In the genomic region with DNA sequence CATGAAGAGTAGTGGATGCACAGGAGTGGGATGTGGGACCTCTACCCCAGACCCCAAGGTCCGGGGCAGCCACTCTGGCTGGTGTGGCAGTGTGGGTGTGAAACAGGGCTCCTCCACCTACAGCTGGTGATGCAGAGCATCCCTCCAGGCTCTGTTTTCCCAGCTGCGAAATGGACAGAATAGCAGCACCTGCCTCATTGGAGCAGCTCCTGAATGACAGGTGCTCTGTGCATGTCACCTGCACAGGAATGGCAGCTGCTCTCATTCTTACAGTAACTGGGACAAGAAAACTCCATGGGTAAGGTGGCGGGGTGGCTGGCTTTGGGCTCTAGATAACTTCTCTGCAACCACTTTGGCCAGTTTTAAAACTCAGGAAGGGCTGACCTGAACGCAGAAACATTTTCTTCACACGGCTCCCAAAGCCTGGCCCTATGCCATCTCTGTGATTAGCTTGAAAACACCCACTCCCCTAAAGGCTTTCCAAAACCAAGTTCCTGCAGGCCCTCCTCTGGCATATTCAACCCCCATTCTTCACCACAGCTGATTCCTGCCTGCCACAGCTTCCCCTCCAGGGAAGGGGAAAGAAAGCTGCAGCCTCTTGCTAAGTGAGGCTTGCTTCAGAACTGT, we compare ENCODE assay signal across 7 mouse cellular contexts. TPM values are rescaled to one million over a fixed set of nuclear protein-coding genes. Genes with fewer than 3 reads are reported as not detected.
DNase-seq lines count a peak whose midpoint lies in the region; ATAC-seq and TF ChIP-seq lines count a peak whose summit lies in the region.

No protein-coding gene starts in this region.

- H3K4me3 ChIP-seq in kidney, embryonic 15.5 days (replicated peaks), result peak overlapping the region; percentile 81; the same call in 1 of the 2 replicates
- peak overlapping the region; percentile 91; the same call in 1 of the 2 replicates for H3K4me3 ChIP-seq in embryonic facial prominence, embryonic 12.5 days
- peak overlapping the region; percentile 12; the same call in 1 of the 2 replicates for H3K4me3 ChIP-seq in hindbrain, embryonic 13.5 days
- H3K4me3 ChIP-seq in midbrain, postnatal 0 days (ENCODE audit: low read depth, low read length), result no peak overlapping the region

- ATAC-seq in kidney, embryonic 15.5 days (replicated peaks; ENCODE audit: low FRiP score), result no peak
- no peak for ATAC-seq in embryonic facial prominence, embryonic 12.5 days (ENCODE audit: insufficient number of reproducible peaks, insufficient read depth, low FRiP score, low TSS enrichment)
- ATAC-seq in hindbrain, embryonic 13.5 days (ENCODE audit: low FRiP score), result no peak
- no peak for ATAC-seq in midbrain, postnatal 0 days (ENCODE audit: low FRiP score)
- no peak for ATAC-seq in erythroblast, adult 5-6 weeks (replicated peaks; ENCODE audit: low FRiP score, poor library complexity, severe bottlenecking)

- H3K27ac ChIP-seq in kidney, embryonic 15.5 days, result no peak overlapping the region
- no peak overlapping the region for H3K27ac ChIP-seq in embryonic facial prominence, embryonic 12.5 days
- no peak overlapping the region for H3K27ac ChIP-seq in hindbrain, embryonic 13.5 days
- H3K27ac ChIP-seq in midbrain, postnatal 0 days (ENCODE audit: low read depth, low read length), result no peak overlapping the region

- H3K36me3 ChIP-seq in kidney, embryonic 15.5 days, result peaks cover 17% of the 10 kb centered on the region
- peaks cover 13% of the 10 kb centered on the region for H3K36me3 ChIP-seq in embryonic facial prominence, embryonic 12.5 days
- peaks cover 9% of the 10 kb centered on the region for H3K36me3 ChIP-seq in hindbrain, embryonic 13.5 days
- H3K36me3 ChIP-seq in midbrain, postnatal 0 days (ENCODE audit: insufficient read depth, low read length), result peaks cover 10% of the 10 kb centered on the region

- H3K9ac ChIP-seq in kidney, embryonic 15.5 days, result 0 out of 2 replicates have a peak overlapping the region, but pooled peaks have one; percentile 29
- no peak overlapping the region; the same call in 1 of the 2 replicates for H3K9ac ChIP-seq in embryonic facial prominence, embryonic 12.5 days
- peak overlapping the region; percentile 63 for H3K9ac ChIP-seq in hindbrain, embryonic 13.5 days
- H3K9ac ChIP-seq in midbrain, postnatal 0 days (replicated peaks; ENCODE audit: low read length, poor library complexity, severe bottlenecking), result no peak overlapping the region

- H3K27me3 ChIP-seq in kidney, embryonic 15.5 days, result no peaks in the 10 kb centered on the region
- no peaks in the 10 kb centered on the region for H3K27me3 ChIP-seq in embryonic facial prominence, embryonic 12.5 days
- no peaks in the 10 kb centered on the region for H3K27me3 ChIP-seq in hindbrain, embryonic 13.5 days
- H3K27me3 ChIP-seq in midbrain, postnatal 0 days (ENCODE audit: insufficient read depth, low read length), result no peaks in the 10 kb centered on the region

- peak overlapping the region; percentile 72 for H3K4me2 ChIP-seq in kidney, embryonic 15.5 days
- H3K4me2 ChIP-seq in embryonic facial prominence, embryonic 12.5 days (replicated peaks), result peak overlapping the region; percentile 96
- H3K4me2 ChIP-seq in hindbrain, embryonic 13.5 days, result peak overlapping the region; percentile 99
- peak overlapping the region; percentile 94; the same call in 1 of the 2 replicates for H3K4me2 ChIP-seq in midbrain, postnatal 0 days (ENCODE audit: low read depth, low read length, poor library complexity, severe bottlenecking)

- 68% methylated on average over 5 of the region's 5 CpGs for WGBS in kidney, embryonic 15.5 days
- 79% methylated on average over 5 of the region's 5 CpGs for WGBS in embryonic facial prominence, embryonic 12.5 days
- 91% methylated on average over 5 of the region's 5 CpGs for WGBS in hindbrain, embryonic 13.5 days
- 71% methylated on average over 5 of the region's 5 CpGs for WGBS in midbrain, postnatal 0 days

- TF ChIP-seq CTCF in midbrain, postnatal 0 days (IDR thresholded peaks at IDR 0.05), result no peak

- no peak for DNase-seq in kidney, adult 9 months
- no peak for DNase-seq in midbrain, postnatal 0 days (ENCODE audit: low spot score)
- no peak for DNase-seq in layer of hippocampus, adult 8-10 months (ENCODE audit: low spot score in 2 of 2)

- H3K4me1 ChIP-seq in kidney, embryonic 15.5 days, result peaks cover 65% of the 10 kb centered on the region
- peaks cover 46% of the 10 kb centered on the region for H3K4me1 ChIP-seq in embryonic facial prominence, embryonic 12.5 days
- peaks cover 69% of the 10 kb centered on the region for H3K4me1 ChIP-seq in hindbrain, embryonic 13.5 days (replicated peaks)
- H3K4me1 ChIP-seq in midbrain, postnatal 0 days (ENCODE audit: insufficient read depth, low read length), result peaks cover 34% of the 10 kb centered on the region

- H3K9me3 ChIP-seq in kidney, embryonic 15.5 days (replicated peaks), result no peaks in the 10 kb centered on the region
- H3K9me3 ChIP-seq in embryonic facial prominence, embryonic 12.5 days, result no peaks in the 10 kb centered on the region
- H3K9me3 ChIP-seq in hindbrain, embryonic 13.5 days, result no peaks in the 10 kb centered on the region
- H3K9me3 ChIP-seq in midbrain, postnatal 0 days (ENCODE audit: low read length), result no peaks in the 10 kb centered on the region

RNA-seq across cellular contexts. Expression of gene Tmem201, which starts 2.1 kb away (rescaled TPM):
- polyA plus RNA-seq in kidney, embryonic 15.5 days (2015; fragmentation: Nextera tagmentation; extraction: Ambion mirVana), result 35.4 and 42.2 TPM in 2 replicates
- 38.1 and 39.0 TPM in 2 replicates for polyA plus RNA-seq in embryonic facial prominence, embryonic 12.5 days (2016; fragmentation: Nextera tagmentation; extraction: Ambion mirVana)
- polyA plus RNA-seq in hindbrain, embryonic 13.5 days (2015; fragmentation: Nextera tagmentation; extraction: Ambion mirVana), result 36.3 and 41.2 TPM in 2 replicates
- 55.2 and 67.8 TPM in 2 replicates for total RNA-seq in midbrain, postnatal 0 days (2014; rRNA removed)
- 44.8 and 48.5 TPM in 2 replicates for polyA plus RNA-seq in midbrain, postnatal 0 days (2015; fragmentation: Nextera tagmentation; extraction: Ambion mirVana)
- 10 to 100 TPM; 63.5 to 75.6 (median 74.5) TPM for total RNA-seq in layer of hippocampus, adult 8-10 months (2022)
- total RNA-seq in erythroblast, adult 5-6 weeks (2015; ENCODE audit: low replicate concordance), result 2.7 and 23.2 TPM in 2 replicates
- total RNA-seq in erythroblast, adult 5-6 weeks (2017; ENCODE audit: low replicate concordance), result 0.85 and 3.2 TPM in 2 replicates

RNA-seq across cellular contexts. Expression of gene Pik3cd, which starts 33.4 kb away (rescaled TPM):
- 4.2 and 4.8 TPM in 2 replicates for polyA plus RNA-seq in kidney, embryonic 15.5 days (2015; fragmentation: Nextera tagmentation; extraction: Ambion mirVana)
- 5.5 and 7.3 TPM in 2 replicates for polyA plus RNA-seq in embryonic facial prominence, embryonic 12.5 days (2016; fragmentation: Nextera tagmentation; extraction: Ambion mirVana)
- 17.1 and 18.1 TPM in 2 replicates for polyA plus RNA-seq in hindbrain, embryonic 13.5 days (2015; fragmentation: Nextera tagmentation; extraction: Ambion mirVana)
- 15.9 and 18.5 TPM in 2 replicates for total RNA-seq in midbrain, postnatal 0 days (2014; rRNA removed)
- 9.7 and 10.4 TPM in 2 replicates for polyA plus RNA-seq in midbrain, postnatal 0 days (2015; fragmentation: Nextera tagmentation; extraction: Ambion mirVana)
- 10 to 100 TPM; 26.7 to 30.2 (median 28.4) TPM for total RNA-seq in layer of hippocampus, adult 8-10 months (2022)
- 11.1 and 14.4 TPM in 2 replicates for total RNA-seq in erythroblast, adult 5-6 weeks (2015; ENCODE audit: low replicate concordance)
- 14.9 and 20.2 TPM in 2 replicates for total RNA-seq in erythroblast, adult 5-6 weeks (2017; ENCODE audit: low replicate concordance)

RNA-seq across cellular contexts. Expression of gene Slc25a33, which starts 38.3 kb away (rescaled TPM):
- polyA plus RNA-seq in kidney, embryonic 15.5 days (2015; fragmentation: Nextera tagmentation; extraction: Ambion mirVana), result 14.2 and 16.0 TPM in 2 replicates
- polyA plus RNA-seq in embryonic facial prominence, embryonic 12.5 days (2016; fragmentation: Nextera tagmentation; extraction: Ambion mirVana), result 15.7 and 16.6 TPM in 2 replicates
- 27.6 and 28.3 TPM in 2 replicates for polyA plus RNA-seq in hindbrain, embryonic 13.5 days (2015; fragmentation: Nextera tagmentation; extraction: Ambion mirVana)
- 16.6 and 19.8 TPM in 2 replicates for total RNA-seq in midbrain, postnatal 0 days (2014; rRNA removed)
- 32.7 and 34.8 TPM in 2 replicates for polyA plus RNA-seq in midbrain, postnatal 0 days (2015; fragmentation: Nextera tagmentation; extraction: Ambion mirVana)
- 10 to 100 TPM; 29.9 to 33.1 (median 31.0) TPM for total RNA-seq in layer of hippocampus, adult 8-10 months (2022)
- not detected in 2 replicates for total RNA-seq in erythroblast, adult 5-6 weeks (2015; ENCODE audit: low replicate concordance)
- total RNA-seq in erythroblast, adult 5-6 weeks (2017; ENCODE audit: low replicate concordance), result not detected in 2 replicates

Comparison
In these comparisons a context has a peak if more than half of its experiments do, and no peak if none do; other contexts are left out.
1. H3K9ac ChIP-seq: peak in kidney, embryonic 15.5 days (single experiment) and hindbrain, embryonic 13.5 days (single experiment); none in embryonic facial prominence, embryonic 12.5 days (single experiment) and midbrain, postnatal 0 days (single experiment).
2. Peak in every context shown above with its lines, with median percentiles within 50 percentile points of each other: H3K4me2 ChIP-seq.